Mouse (Mus musculus) lung, postnatal 0 days (tissue): ENCODE data around the gene Olfr578. TPM values are rescaled to one million over a fixed set of nuclear protein-coding genes. Genes with fewer than 3 reads are reported as not detected.

Source experiments
- ATAC-seq: fragments of 200-750 bp; cut with Nextera tagmentation; 2 replicates; pipeline ENCODE4 v1.8.0; 2017; ENCODE audit warnings: moderate library complexity
- DNase-seq: peaks from one replicate; pipeline ENCODE4 v3.0.0-alpha.2; 2016; ENCODE audit warnings: low spot score
- H3K27ac ChIP-seq: fragments of 300-500 bp; sonication (generic); 2 replicates; pipeline ENCODE4 v1.5.1; 2014; ENCODE audit warnings: antibody characterized with exemption, mild to moderate bottlenecking, low read length, mixed read lengths
- H3K27me3 ChIP-seq: fragments of 300-500 bp; sonication (generic); replicated peaks from 2 replicates; pipeline ENCODE4 v1.6.1; 2014; ENCODE audit warnings: low read length, mixed read lengths; ENCODE audit not compliant: insufficient read depth
- H3K36me3 ChIP-seq: fragments of 300-500 bp; sonication (generic); 2 replicates; pipeline ENCODE4 v1.6.1; 2014; ENCODE audit warnings: low read length, mixed read lengths; ENCODE audit not compliant: insufficient read depth
- H3K4me1 ChIP-seq: fragments of 300-500 bp; sonication (generic); 2 replicates; pipeline ENCODE4 v1.6.1; 2014; ENCODE audit warnings: antibody characterized with exemption, low read depth, low read length, mixed read lengths; ENCODE audit not compliant: insufficient read depth
- H3K4me2 ChIP-seq: fragments of 300-500 bp; sonication (generic); replicated peaks from 2 replicates; pipeline ENCODE4 v1.6.1; 2014; ENCODE audit warnings: low read depth, mild to moderate bottlenecking, low read length, moderate library complexity, mixed read lengths
- H3K4me3 ChIP-seq: fragments of 300-500 bp; sonication (generic); 2 replicates; pipeline ENCODE4 v1.5.1; 2014; ENCODE audit warnings: low read depth, low read length
- H3K9ac ChIP-seq: fragments of 300-500 bp; sonication (generic); replicated peaks from 2 replicates; pipeline ENCODE4 v1.6.1; 2014; ENCODE audit warnings: low read depth, mild to moderate bottlenecking
- H3K9me3 ChIP-seq: fragments of 300-500 bp; sonication (generic); 2 replicates; pipeline ENCODE4 v1.6.1; 2016; ENCODE audit warnings: low read length, mixed read lengths
- CTCF ChIP-seq: IDR thresholded peaks from 2 replicates; pipeline ENCODE4 v1.5.1; 2016; ENCODE audit warnings: antibody characterized with exemption, mild to moderate bottlenecking
- EP300 ChIP-seq: IDR thresholded peaks from 2 replicates; pipeline ENCODE4 v1.6.1; 2016; ENCODE audit warnings: antibody characterized with exemption, mild to moderate bottlenecking, control low read depth
- WGBS: fragments of 180-500 bp; shearing (Covaris S2); extraction: QIAGEN DNeasy Blood & Tissue Kit; methylation state at CpG from one replicate; pipeline ENCODE4 v1.1.7; 2014; 5-methylcytosine and 5-hydroxymethylcytosine counted together
- polyA plus RNA-seq: library from polyadenylated mRNA; unstranded; fragments of >200 nt; fragmentation: Nextera tagmentation; extraction: Ambion mirVana; gene quantifications from 2 replicates; pipeline ENCODE4 v1.2.1, GENCODE M21; 2015

Gene Olfr578
- polyA plus RNA-seq, result not detected in 2 replicates

DNA sequence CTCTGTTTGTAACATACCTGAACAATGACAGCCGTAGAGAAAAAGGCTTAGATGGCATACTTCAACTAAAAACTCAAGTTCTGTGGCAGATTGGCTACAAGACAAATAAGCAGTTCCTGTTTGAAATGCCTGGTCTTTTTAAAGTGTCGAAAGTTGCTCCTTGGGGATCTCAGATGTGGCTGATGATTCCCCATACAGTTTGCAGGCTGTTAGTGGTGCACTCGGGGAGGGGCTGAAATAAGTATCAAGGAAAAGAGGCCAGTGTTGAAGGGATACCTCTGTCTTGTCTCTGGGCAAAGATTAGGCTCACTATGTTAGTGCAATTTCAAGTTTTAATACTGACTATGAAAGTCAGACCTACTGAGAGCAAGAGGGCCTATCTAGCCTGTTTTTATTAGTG is at the start of gene Olfr578:
TSS of gene Olfr578 (minus strand) at position 101 of the 400 bp plus-strand sequence.
- H3K9me3 ChIP-seq, result no peaks in the 10 kb centered on the region
- 48% methylated on average over 3 of the region's 3 CpGs for WGBS

DNA sequence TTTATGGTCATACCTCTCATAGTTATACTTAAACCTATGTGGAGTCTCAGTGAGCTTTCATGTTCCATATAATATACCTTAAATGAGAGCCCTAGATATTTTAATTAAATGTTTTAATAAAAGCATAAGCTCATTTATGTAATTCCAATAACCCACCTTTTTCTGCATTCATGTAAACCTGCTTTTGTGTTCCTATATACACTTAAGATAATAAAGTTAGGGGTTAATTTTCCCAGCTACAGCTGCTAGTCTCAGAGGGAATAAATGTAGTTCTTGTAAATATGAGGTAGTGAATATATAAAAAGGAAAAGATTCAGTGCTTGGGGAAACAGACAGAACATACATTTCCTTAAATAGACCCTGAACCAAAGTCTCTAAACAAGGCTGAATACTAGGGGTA is 48.6 kb upstream of the Olfr578 start, which contains the start of gene Olfr582:
TSS of gene Olfr582 (plus strand) at position 301 of the 400 bp plus-strand sequence.
- no peaks in the 10 kb centered on the region for H3K36me3 ChIP-seq
- H3K4me3 ChIP-seq, result no peak within 1 kb of the TSS
- ATAC-seq (no peak), DNase-seq (peak; percentile 2)
- TF ChIP-seq CTCF, result no peak
- no peak for TF ChIP-seq EP300
- no peaks in the 10 kb centered on the region for H3K27me3 ChIP-seq
- no peak within 1 kb of the TSS for H3K9ac ChIP-seq
- H3K4me1 ChIP-seq, result no peaks in the 10 kb centered on the region
- no peak within 1 kb of the TSS for H3K4me2 ChIP-seq
- no peaks in the 10 kb centered on the region for H3K9me3 ChIP-seq
- H3K27ac ChIP-seq, result no peak within 1 kb of the TSS

More for the DNA sequence above, at the start of gene Olfr578:
- H3K27me3 ChIP-seq, result no peaks in the 10 kb centered on the region
- H3K36me3 ChIP-seq, result no peaks in the 10 kb centered on the region
- ATAC-seq (no peak), DNase-seq (no peak)
- no peak within 1 kb of the TSS for H3K4me3 ChIP-seq
- TF ChIP-seq EP300 (no peak), CTCF (no peak)
- no peak within 1 kb of the TSS for H3K9ac ChIP-seq
- no peaks in the 10 kb centered on the region for H3K4me1 ChIP-seq
- no peak within 1 kb of the TSS for H3K4me2 ChIP-seq
- H3K27ac ChIP-seq, result no peak within 1 kb of the TSS

DNA sequence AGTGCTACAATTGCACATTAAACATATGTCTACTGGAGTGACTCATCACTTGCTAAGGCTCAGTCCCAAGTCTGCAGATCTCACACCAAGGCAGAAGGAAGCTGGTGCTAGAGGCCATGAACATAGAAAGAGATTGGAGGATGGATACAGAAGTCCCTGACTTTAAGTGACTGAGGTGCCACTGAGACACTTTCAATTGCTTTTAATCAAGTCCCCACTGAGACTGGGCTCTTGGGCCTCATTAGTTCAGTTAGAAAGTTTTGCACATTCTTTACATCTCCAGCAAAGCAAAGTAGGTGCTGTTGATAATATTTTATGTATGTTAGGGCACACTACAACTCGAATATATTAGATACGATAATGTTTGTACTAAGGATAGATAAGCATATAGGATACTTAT is 13.3 kb downstream of the Olfr578 start, which contains the start of gene Olfr577:
TSS of gene Olfr577 (minus strand) at position 101 of the 400 bp plus-strand sequence.
- H3K4me1 ChIP-seq, result no peaks in the 10 kb centered on the region
- H3K9ac ChIP-seq, result no peak within 1 kb of the TSS
- WGBS, result 73% methylated on average over 2 of the region's 2 CpGs
- TF ChIP-seq CTCF (no peak), EP300 (no peak)
- no peak within 1 kb of the TSS for H3K27ac ChIP-seq
- DNase-seq (no peak), ATAC-seq (no peak)
- H3K4me2 ChIP-seq, result no peak within 1 kb of the TSS
- no peaks in the 10 kb centered on the region for H3K27me3 ChIP-seq
- H3K4me3 ChIP-seq, result no peak within 1 kb of the TSS
- no peaks in the 10 kb centered on the region for H3K36me3 ChIP-seq
- no peaks in the 10 kb centered on the region for H3K9me3 ChIP-seq

DNA sequence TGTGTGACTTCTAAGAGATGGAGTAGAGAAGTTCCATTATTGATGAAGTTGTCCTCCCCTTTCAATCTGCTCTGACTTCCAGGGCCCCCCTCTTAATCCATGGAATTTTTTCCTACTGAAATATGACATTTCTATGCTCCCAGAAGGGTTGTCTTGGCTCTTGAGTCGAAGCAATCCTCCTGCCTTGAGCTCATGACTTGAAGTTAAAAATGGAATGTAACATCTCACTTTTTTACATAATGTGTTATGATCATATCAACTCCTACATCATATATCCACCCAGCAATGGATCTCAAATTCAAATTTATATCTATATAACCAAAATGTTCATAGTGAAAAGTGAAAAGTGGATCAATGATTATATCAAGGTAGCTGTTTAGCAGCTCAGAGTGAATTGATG is 14.7 kb downstream of the Olfr578 start:
- 31% methylated on average over 1 of the region's 1 CpGs for WGBS
- no peaks in the 10 kb centered on the region for H3K4me1 ChIP-seq
- DNase-seq, result no peak
- H3K27ac ChIP-seq, result no peak overlapping the region
- H3K4me2 ChIP-seq, result no peak overlapping the region
- H3K27me3 ChIP-seq, result no peaks in the 10 kb centered on the region
- H3K4me3 ChIP-seq, result no peak overlapping the region
- no peak for TF ChIP-seq EP300
- TF ChIP-seq CTCF, result no peak
- H3K9ac ChIP-seq, result no peak overlapping the region
- no peaks in the 10 kb centered on the region for H3K36me3 ChIP-seq
- no peaks in the 10 kb centered on the region for H3K9me3 ChIP-seq
- no peak for ATAC-seq

DNA sequence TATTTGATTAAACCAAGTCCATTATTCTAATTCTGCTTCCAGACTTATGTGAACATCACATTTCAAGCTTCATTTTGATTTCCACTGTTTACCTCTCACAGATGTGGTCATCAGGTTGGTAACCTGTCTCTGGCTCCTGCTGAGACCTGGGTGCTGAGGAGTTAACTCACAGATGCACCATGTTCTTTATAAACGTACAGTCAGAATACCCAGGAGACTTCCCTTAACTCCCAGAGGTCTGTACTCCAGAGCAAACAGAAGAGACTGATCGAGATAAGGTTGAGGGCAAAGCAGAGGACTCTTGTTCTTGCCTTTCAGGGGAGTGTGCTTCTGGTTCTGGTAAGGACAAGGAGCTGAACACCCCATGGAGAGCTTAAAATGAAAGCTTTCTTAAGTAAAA is 26.8 kb downstream of the Olfr578 start, which contains the start of gene Olfr576:
TSS of gene Olfr576 (plus strand) at position 301 of the 400 bp plus-strand sequence.
- no peak within 1 kb of the TSS for H3K4me2 ChIP-seq
- no peak within 1 kb of the TSS for H3K27ac ChIP-seq
- no peak for TF ChIP-seq EP300
- TF ChIP-seq CTCF, result no peak
- no peaks in the 10 kb centered on the region for H3K4me1 ChIP-seq
- no peaks in the 10 kb centered on the region for H3K36me3 ChIP-seq
- no peak within 1 kb of the TSS for H3K4me3 ChIP-seq
- no peaks in the 10 kb centered on the region for H3K27me3 ChIP-seq
- 7% methylated on average over 2 of the region's 2 CpGs for WGBS
- DNase-seq (no peak), ATAC-seq (no peak)
- H3K9me3 ChIP-seq, result no peaks in the 10 kb centered on the region
- H3K9ac ChIP-seq, result no peak within 1 kb of the TSS

DNA sequence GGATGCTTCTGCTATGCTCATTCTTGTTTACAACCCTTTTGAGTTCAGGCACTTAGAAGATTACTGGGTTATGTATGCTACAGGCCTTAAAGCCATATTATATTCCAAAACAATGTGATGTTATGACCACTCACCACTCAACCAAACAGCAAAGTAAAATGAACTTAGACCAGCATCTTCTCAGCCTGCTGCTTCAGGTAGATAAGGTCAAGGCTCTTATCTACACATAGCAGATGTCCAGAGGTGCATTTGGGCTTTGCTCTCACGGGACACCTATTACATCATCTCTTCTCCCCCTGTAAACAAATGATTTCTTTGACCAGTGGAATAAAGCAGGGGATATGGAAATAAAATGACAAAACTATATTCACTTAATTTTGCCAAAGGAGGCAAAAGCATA is 30.5 kb downstream of the Olfr578 start, which contains the start of gene Olfr575:
TSS of gene Olfr575 (minus strand) at position 183 of the 400 bp plus-strand sequence.
- Histone ChIP-seq H3K4me3 (no peak within 1 kb of the TSS), H3K27ac (no peak within 1 kb of the TSS), H3K9ac (no peak within 1 kb of the TSS), H3K9me3 (no peaks in the 10 kb centered on the region), H3K36me3 (no peaks in the 10 kb centered on the region), H3K27me3 (no peaks in the 10 kb centered on the region), H3K4me1 (no peaks in the 10 kb centered on the region), H3K4me2 (no peak within 1 kb of the TSS)
- DNase-seq (no peak), ATAC-seq (no peak)
- WGBS, result 14% methylated on average over 1 of the region's 1 CpGs
- no peak for TF ChIP-seq EP300
- TF ChIP-seq CTCF, result no peak

DNA sequence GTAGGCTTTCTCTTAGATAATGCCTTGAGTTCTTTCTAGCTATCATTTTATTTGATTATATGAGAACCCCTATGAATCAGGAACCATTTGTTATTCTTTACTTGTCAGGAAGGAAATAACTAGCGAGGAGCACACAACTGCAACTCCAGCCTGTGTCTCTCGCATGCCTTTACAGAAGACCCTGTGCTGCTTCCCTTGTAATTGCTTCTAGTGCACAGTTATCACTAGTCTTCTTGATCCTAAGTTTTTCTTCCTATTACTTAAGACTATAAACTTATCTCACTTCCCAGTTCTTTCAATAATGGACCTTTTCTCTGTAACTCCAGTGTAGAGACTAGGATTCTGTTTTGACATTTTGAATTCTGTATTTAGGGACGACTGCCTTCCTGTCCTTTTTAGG is 31.0 kb downstream of the Olfr578 start:
- Histone ChIP-seq H3K9me3 (no peaks in the 10 kb centered on the region), H3K36me3 (no peaks in the 10 kb centered on the region), H3K27me3 (no peaks in the 10 kb centered on the region), H3K9ac (no peak overlapping the region), H3K4me2 (no peak overlapping the region), H3K4me3 (no peak overlapping the region), H3K27ac (no peak overlapping the region), H3K4me1 (no peaks in the 10 kb centered on the region)
- TF ChIP-seq CTCF (no peak), EP300 (no peak)
- 47% methylated on average over 3 of the region's 3 CpGs for WGBS
- ATAC-seq, result no peak
- DNase-seq, result no peak
